Comparison of ENCODE assay signal across 9 mouse cellular contexts in the genomic region with DNA sequence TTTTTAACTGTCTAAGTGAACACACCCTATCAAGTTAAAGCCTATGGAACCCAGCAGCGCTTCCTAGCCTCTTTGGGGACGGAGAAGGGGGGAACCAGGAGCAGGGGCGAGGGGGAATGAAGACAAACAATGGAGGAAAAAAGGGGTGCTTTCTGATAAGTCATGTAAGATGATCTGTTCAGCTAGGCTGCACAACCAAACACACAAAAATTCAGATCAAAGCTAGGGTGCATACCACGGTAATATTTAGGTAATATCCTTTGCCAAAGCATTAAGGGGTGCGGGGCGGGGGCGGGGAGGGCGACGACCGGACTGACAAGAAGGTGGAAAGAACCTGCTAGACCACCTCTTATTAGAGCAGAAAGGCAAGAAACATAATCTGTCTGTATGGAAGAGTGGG. TPM values are rescaled to one million over a fixed set of nuclear protein-coding genes. Genes with fewer than 3 reads are reported as not detected.
DNase-seq lines count a peak whose midpoint lies in the region; ATAC-seq and TF ChIP-seq lines count a peak whose summit lies in the region.
"Had no signal": no experiment of that assay in that cellular context is flagged by ENCODE, and none has a peak within 500 bp of the region (broad histone marks: within the 10 kb centered on the region; RNA-seq: fewer than 3 reads in every experiment).

No protein-coding gene starts in this region.

- TF ChIP-seq CTCF in CH12.LX (conservative IDR thresholded peaks at IDR 0.05 in 1 of 2, IDR thresholded peaks at IDR 0.05 in 1 of 2; ENCODE audit: low read depth in 2 of 2, low read length in 2 of 2): no peak
- no peak for TF ChIP-seq CTCF in heart, postnatal 0 days (IDR thresholded peaks at IDR 0.05; ENCODE audit: low read depth)

- H3K4me3 ChIP-seq in erythroblast, embryonic 14.5 days (replicated peaks): peak overlapping the region; percentile 85
- peak overlapping the region; percentile 62 to 96 (median 82) for H3K4me3 ChIP-seq in CH12.LX (replicated peaks in 1 of 3; ENCODE audit: low read depth in 2 of 3, low read length in 2 of 3, poor library complexity in 1 of 3)
- peak overlapping the region; percentile 86 for H3K4me3 ChIP-seq in heart, postnatal 0 days (ENCODE audit: low read depth, low read length)
- H3K4me3 ChIP-seq in midbrain, embryonic 10.5 days: peak overlapping the region; percentile 75

- H3K27me3 ChIP-seq in erythroblast, embryonic 14.5 days (ENCODE audit: control insufficient read depth): peaks cover 22% of the 10 kb centered on the region
- no peaks in the 10 kb centered on the region for H3K27me3 ChIP-seq in CH12.LX (replicated peaks)
- H3K27me3 ChIP-seq in heart, postnatal 0 days (ENCODE audit: control insufficient read depth, insufficient read depth, low read length): no peaks in the 10 kb centered on the region
- H3K27me3 ChIP-seq in midbrain, embryonic 10.5 days (ENCODE audit: low read depth, poor library complexity, severe bottlenecking): no peaks in the 10 kb centered on the region

- TF ChIP-seq RAD21 in CH12.LX (IDR thresholded peaks at IDR 0.05; ENCODE audit: low read depth, low read length): no peak

- no peak for ATAC-seq in erythroblast, adult 5-6 weeks (replicated peaks; ENCODE audit: low FRiP score, poor library complexity, severe bottlenecking)
- no peak for ATAC-seq in heart, postnatal 0 days (ENCODE audit: insufficient read depth, low read depth)

- peaks cover 24% of the 10 kb centered on the region for H3K4me1 ChIP-seq in erythroblast, embryonic 14.5 days (ENCODE audit: control insufficient read depth)
- H3K4me1 ChIP-seq in CH12.LX (ENCODE audit: control insufficient read depth in 1 of 2, insufficient read depth in 2 of 2): peaks cover 5 to 57% of the 10 kb centered on the region in 2 experiments
- 0 out of 2 replicates have a peak, but pooled peaks cover 11% of the 10 kb centered on the region for H3K4me1 ChIP-seq in heart, postnatal 0 days (ENCODE audit: control insufficient read depth, insufficient read depth)
- peaks cover 19% of the 10 kb centered on the region for H3K4me1 ChIP-seq in midbrain, embryonic 10.5 days

- 36% methylated on average over 10 of the region's 10 CpGs for WGBS in heart, postnatal 0 days
- WGBS in midbrain, embryonic 10.5 days: 13% methylated on average over 10 of the region's 10 CpGs

- H3K79me2 ChIP-seq in CH12.LX (replicated peaks; ENCODE audit: control insufficient read depth, extremely low read depth, insufficient read depth, poor library complexity, severe bottlenecking): peaks cover 53% of the 10 kb centered on the region

- H3K36me3 ChIP-seq in erythroblast, embryonic 14.5 days (ENCODE audit: control insufficient read depth): no peaks in the 10 kb centered on the region
- peaks cover 0 to 2% of the 10 kb centered on the region in 2 experiments for H3K36me3 ChIP-seq in CH12.LX (replicated peaks in 1 of 2; ENCODE audit: control insufficient read depth in 1 of 2, insufficient read depth in 1 of 2, low read length in 1 of 2)
- no peaks in the 10 kb centered on the region for H3K36me3 ChIP-seq in heart, postnatal 0 days (replicated peaks; ENCODE audit: control insufficient read depth, insufficient read depth, low read length)
- no peaks in the 10 kb centered on the region for H3K36me3 ChIP-seq in midbrain, embryonic 10.5 days
- H3K36me3 ChIP-seq: G1E had no signal

- in situ Hi-C loops in CH12.LX (cut with MboI; ENCODE audit: low pct_ligation_motif_present, low pct_unique_long_range_greater_than_20kb, low sequenced_read_pairs): loop anchor here (5.0 kb wide), 1 partner anchor 46 kb away; no protein-coding TSS in a partner anchor

- no peak for TF ChIP-seq EP300 in CH12.LX (IDR thresholded peaks at IDR 0.05; ENCODE audit: low read length)
- no peak for TF ChIP-seq EP300 in heart, postnatal 0 days (IDR thresholded peaks at IDR 0.05; ENCODE audit: low read depth)

- dilution Hi-C loops in CH12.LX (cut with MboI; ENCODE audit: extremely low pct_ligation_motif_present, extremely low pct_unique_long_range_greater_than_20kb, low sequenced_read_pairs): no loop called here

- no peak for DNase-seq in CH12.LX (ENCODE audit: extremely low read depth)
- DNase-seq in heart, postnatal 0 days (ENCODE audit: low spot score): no peak
- DNase-seq in midbrain, embryonic 10.5 days (ENCODE audit: low spot score): peak; percentile 14
- DNase-seq in adrenal gland, postnatal 36 days: no peak
- DNase-seq in adrenal gland, postnatal 14 days: no peak
- DNase-seq in thymus, postnatal 25 days: no peak

- H3K4me2 ChIP-seq in CH12.LX (ENCODE audit: insufficient read depth, low read depth, poor library complexity, severe bottlenecking): peak overlapping the region; percentile 96
- H3K4me2 ChIP-seq in heart, postnatal 0 days (ENCODE audit: low read depth, low read length): peak overlapping the region; percentile 94

- peak overlapping the region; percentile 54 for H3K9ac ChIP-seq in CH12.LX (ENCODE audit: insufficient read depth, low read depth)
- peak overlapping the region; percentile 69; the same call in 1 of the 2 replicates for H3K9ac ChIP-seq in heart, postnatal 0 days (replicated peaks; ENCODE audit: low read depth, low read length)

- TF ChIP-seq POLR2A in CH12.LX (IDR thresholded peaks at IDR 0.05; ENCODE audit: low read depth, low read length): no peak

- H3K9me3 ChIP-seq in erythroblast, embryonic 14.5 days (ENCODE audit: control insufficient read depth, low read length): no peaks in the 10 kb centered on the region
- H3K9me3 ChIP-seq in CH12.LX (replicated peaks; ENCODE audit: low read length): no peaks in the 10 kb centered on the region
- no peaks in the 10 kb centered on the region for H3K9me3 ChIP-seq in heart, postnatal 0 days (replicated peaks; ENCODE audit: control insufficient read depth, low read length)
- no peaks in the 10 kb centered on the region for H3K9me3 ChIP-seq in midbrain, embryonic 10.5 days (replicated peaks)
- H3K9me3 ChIP-seq: G1E had no signal

- no peak overlapping the region for H3K27ac ChIP-seq in CH12.LX (ENCODE audit: insufficient read depth, low read depth)
- H3K27ac ChIP-seq in heart, postnatal 0 days (ENCODE audit: low read depth): no peak overlapping the region
- H3K27ac ChIP-seq in midbrain, embryonic 10.5 days (replicated peaks): peak overlapping the region; percentile 94

TF ChIP-seq in CH12.LX, 34 proteins besides CTCF, POLR2A, EP300 and RAD21:
- TF ChIP-seq MXI1 (IDR thresholded peaks at IDR 0.05; ENCODE audit: low read depth, low read length) (0 out of 2 replicates have a peak, but pooled peaks have one; percentile 13), HCFC1 (IDR thresholded peaks at IDR 0.05; ENCODE audit: low read depth, low read length) (no peak), SIN3A (IDR thresholded peaks at IDR 0.05; ENCODE audit: low read length) (no peak), SMC3 (IDR thresholded peaks at IDR 0.05; ENCODE audit: low read depth, low read length) (no peak), MEF2A (IDR thresholded peaks at IDR 0.05; ENCODE audit: borderline replicate concordance, low read depth, low read length) (no peak)

RNA-seq across cellular contexts. Expression of a gene that starts 1.2 kb away (rescaled TPM):
- 0.02 TPM in 1 of 2 replicates, not detected in the other for polyA plus RNA-seq in erythroblast, embryonic 14.5 days (2012)
- total RNA-seq in erythroblast, adult 5-6 weeks (2015; ENCODE audit: low replicate concordance): 0.84 and 3.5 TPM in 2 replicates
- 0.42 and 0.43 TPM in 2 replicates for total RNA-seq in erythroblast, adult 5-6 weeks (2017; ENCODE audit: low replicate concordance)
- total RNA-seq in CH12.LX (2012; rRNA removed) (3.4 and 3.9 TPM in 2 replicates), CH12.LX (2014; rRNA removed) (3.5 and 3.9 TPM in 2 replicates)
- 11.8 and 14.7 TPM in 2 replicates for polyA plus RNA-seq in CH12.LX (2012; ENCODE audit: insufficient read length, low read depth)
- 1.0 and 7.7 TPM in 2 replicates for total RNA-seq in heart, postnatal 0 days (2014; rRNA removed; ENCODE audit: low replicate concordance)
- 1.3 and 1.4 TPM in 2 replicates for polyA plus RNA-seq in heart, postnatal 0 days (2015; fragmentation: Nextera tagmentation; extraction: Ambion mirVana)
- 7.5 and 10.5 TPM in 2 replicates for polyA plus RNA-seq in midbrain, embryonic 10.5 days (2016; fragmentation: Nextera tagmentation; extraction: Ambion mirVana)
- total RNA-seq in adrenal gland, postnatal 36 days (2021): 1 to 10 TPM; 7.1 to 9.4 TPM
- total RNA-seq in adrenal gland, postnatal 14 days (2021): 6.6 and 10.2 TPM in 2 replicates
